Mouse (Mus musculus) spleen, adult 2 months (tissue): ENCODE measurements around the gene Sost.

Source experiments
- CTCF ChIP-seq: fragments of 200-500 bp; IDR thresholded peaks from 2 replicates; pipeline ENCODE4 v1.5.1; 2011; ENCODE audit warnings: mild to moderate bottlenecking, inconsistent platforms; ENCODE audit not compliant: insufficient read depth, insufficient read length, insufficient replicate concordance; ENCODE audit errors: extremely low read depth
- POLR2A ChIP-seq: fragments of 200-500 bp; IDR thresholded peaks from 2 replicates; pipeline ENCODE4 v1.6.1; 2011; ENCODE audit warnings: low read depth, low read length, inconsistent platforms

GRCm38 (mm10) chr11:101999466-101999865 lies 32.7 kb upstream of the Sost start:
- no peak for TF ChIP-seq CTCF
- TF ChIP-seq POLR2A = no peak
